Mouse (Mus musculus) yolk sac, embryonic 10.5 days (tissue): ENCODE results near the gene Btbd19.

Source experiments
- DNase-seq: peaks from one replicate; pipeline ENCODE4 v3.0.0-alpha.2; 2017; ENCODE audit warnings: low spot score

The Btbd19 gene

DNA sequence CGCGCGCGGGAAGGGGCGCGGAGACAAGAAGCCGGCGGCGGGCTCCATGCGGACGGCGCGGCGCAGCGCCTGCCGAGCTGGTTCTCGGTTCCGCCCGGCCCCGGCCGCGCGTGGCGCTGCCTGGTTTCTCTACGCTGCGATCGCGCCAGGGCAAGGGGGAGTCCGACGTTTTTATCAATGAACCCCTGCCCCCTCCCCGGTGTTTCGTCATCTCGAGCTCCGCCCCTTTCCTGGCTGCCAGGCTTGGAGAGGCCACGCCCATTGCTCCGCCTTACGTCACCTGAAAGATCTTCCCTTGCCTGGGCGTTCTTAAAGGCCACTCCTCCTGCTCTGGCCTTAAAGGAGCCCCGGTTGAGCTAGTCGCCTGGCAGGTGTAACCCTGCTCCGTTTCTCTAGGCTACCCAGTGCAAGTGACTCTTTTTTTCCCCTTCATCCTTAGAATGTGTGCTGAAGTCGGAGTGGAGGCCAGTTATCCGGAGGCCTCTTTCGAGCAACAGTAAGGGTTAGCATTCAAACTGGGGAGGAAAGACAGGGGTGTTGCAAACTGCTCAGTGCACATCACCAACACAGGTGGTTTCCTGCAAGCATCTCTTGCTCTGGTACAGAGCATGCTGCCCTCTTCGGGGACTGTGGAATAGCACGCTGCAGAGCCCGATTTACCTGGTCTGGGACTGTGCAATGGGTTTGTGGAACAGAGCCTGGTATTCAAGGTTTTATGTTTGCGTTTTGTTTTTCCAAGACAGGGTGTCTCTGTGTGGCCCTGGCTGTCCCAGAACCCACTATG lies 8.5 kb upstream of the Btbd19 start, which contains the start of gene Plk3:
Gene Plk3, minus strand, starts transcription at position 147 of the 784 bp plus-strand sequence.
- DNase-seq, result peak; percentile 97

DNA sequence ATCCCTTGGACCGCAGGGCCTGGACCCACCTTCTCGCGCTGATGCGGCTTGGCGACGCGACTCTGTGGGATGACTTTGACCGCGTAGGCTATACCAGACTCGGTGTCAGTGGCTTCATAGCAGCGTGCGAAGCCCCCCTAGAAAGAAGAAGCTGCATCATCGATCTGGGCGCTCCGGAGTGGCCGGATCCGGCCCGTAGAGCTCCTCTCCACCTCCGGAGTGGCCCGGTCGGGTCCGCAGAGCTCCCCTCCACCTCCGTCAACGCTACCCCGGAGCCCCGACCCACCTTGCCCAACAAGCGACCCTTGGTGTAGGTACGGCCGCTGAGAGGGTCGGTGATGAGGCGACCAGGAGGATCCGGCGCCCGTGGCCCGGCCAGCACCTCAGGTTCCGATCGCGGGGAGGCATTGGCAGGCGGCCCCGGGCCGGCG lies 7.9 kb upstream of the Btbd19 start:
- DNase-seq, result peak; percentile 31

DNA sequence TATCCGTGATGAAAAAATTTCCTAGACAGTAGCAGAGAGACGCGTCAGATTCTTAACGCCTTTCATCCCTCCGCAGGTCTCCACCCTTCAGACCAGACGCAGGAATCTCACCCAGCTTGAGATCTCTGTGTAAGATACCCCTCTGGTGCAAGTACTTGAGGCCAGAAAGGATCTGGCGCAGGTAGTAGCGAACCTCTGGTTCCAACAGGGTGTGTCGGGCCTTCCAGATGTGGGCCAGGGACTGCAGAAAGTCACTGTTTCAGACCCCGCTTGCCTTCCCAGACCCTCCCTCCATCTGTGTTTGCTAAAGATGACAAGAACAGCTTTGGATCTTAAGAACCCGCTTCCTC lies 7.2 kb upstream of the Btbd19 start:
- no peak for DNase-seq

DNA sequence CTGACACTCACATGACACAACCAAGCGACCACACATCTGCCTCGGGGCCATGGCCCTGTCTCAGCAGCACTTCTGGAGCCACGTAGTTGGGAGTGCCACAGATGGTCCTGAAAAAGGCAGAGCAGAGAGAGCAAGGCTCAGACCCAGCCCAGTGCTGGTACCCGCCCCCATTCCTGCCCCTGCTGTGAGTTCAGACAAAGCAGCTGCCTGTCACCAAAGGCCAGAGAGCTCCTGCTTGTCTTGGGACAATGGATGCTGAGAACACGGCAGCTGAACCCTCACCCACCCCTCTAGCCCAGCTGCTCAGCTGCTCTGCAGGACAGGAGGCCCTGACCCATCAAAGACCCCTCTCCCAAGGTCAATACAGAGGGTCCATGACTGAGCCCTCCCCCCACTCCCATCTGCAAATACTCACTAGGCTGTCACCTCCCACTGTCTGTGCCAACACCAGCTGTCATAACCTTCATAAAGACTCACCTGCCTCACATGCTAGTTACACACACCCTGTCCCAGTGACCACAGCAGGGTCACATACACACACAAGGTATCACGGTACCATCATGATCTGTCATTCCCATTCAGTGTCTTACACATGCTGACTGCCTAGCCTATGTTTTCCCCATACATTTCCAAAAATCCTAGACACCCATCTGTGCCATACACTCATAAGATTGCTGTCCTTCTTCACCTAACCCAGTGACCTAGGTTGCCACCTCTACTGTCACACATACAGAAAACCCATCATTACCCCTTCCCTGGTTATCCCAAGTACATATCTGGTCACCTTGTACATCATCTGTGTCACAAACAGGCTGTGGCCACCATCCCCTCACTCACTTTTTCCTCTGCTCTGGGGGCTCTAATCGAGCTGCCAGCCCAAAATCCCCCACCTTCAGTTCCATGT lies 6.6 kb upstream of the Btbd19 start:
- peak; percentile 19 for DNase-seq

DNA sequence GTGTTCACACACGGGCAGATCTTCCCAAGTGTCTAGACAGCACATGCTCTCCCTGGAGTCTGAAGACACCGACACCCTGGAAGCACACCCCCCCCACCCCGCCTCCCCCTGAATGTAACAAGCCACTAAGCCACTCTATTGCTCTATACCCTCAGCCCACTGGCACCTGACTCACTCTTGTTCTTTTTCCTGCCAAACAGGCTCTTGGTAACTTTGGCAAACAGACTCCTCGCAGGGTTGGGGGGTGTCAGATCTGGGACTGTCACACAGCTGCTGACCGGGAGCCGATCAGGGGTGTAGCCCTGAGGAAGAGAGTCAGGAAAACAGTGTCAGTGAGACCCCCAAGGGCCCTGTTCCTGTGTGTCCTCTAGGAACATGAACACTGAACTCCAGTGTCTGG lies 5.7 kb upstream of the Btbd19 start:
- DNase-seq, result no peak

DNA sequence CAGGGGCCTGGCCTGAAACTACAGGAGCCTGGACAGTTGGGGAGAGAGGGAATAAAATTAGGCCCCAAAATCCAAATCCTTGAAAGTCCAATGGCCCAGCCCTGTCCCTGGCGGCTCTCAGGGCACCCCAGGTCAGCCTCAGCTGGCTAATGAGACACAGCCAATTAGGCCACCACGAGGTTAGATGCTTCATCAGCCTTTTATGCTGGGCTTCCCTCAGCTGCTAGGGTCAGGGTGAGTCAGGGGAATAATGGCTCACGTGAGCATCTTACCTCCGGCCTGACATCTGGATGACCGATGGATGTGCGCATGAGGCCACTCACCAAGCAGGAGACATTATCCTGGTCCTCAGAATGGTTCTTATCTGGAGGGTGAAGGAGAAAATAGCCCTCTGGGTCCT lies 5.3 kb upstream of the Btbd19 start:
- DNase-seq, result no peak

DNA sequence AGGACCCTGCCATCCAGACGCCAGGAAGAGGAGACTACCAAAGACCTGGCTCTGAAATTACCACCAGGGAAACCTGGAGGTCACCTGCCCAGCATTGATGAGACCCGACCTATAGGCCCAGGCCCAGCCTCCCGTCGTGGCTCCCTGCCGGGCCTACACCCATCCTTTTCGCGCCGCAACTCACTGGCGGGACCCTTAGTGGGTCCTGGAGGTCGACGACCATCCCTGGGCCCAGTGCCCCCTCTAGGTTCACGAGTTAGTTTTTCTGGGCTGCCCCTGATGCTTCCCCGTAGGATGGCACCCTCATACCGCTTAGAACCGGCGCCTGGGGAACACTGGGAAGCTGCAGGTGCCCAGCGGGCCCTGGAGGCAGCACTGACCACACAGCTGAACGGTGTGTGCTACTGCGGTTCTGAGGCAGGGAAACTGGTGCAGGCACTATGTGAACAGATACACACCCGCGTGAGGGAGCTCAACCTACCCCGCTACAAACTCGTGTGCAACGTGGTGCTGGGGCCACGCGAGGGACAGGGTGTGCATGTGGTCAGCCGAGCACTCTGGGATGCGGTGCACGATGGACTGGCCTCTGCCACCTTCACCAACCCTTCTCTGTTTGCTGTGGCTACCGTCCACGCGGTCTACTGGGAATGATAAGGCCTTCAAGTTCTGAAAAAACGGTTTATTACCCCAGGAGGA lies 2.6 kb upstream of the Btbd19 start:
- DNase-seq, result no peak

DNA sequence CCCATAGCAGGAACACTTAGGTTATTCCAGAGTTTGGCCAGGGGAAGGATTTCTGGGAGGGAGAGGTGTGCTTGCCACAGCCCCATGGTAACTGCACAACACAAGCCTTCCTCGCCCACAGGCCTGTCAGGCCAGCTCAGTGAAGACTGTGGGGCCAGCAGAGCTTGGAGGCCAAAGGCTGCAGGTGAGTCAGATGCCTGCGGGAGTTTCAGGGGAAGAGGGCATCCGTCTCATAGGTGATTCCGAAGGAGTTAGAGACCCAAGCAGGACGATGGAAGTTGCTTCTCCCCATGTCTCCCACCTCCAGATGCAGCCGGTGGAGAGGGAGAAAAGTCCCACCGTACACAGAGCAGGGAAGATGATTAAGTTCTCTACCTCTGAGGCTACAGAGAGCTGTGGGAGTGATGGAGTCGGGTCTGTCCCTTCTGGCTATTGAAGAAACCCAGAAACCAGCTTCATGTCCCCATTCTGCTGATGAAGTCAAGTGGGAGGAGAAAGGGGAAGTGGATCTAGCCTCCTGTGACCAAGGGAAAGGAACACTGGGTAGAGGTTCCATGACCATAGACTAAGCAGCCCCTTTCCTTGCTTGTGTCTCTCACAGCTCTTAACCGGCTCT lies 1.3 kb upstream of the Btbd19 start, which contains the start of gene Tctex1d4:
Gene Tctex1d4, plus strand, starts transcription at position 120 of the 616 bp plus-strand sequence.
- DNase-seq, result no peak

DNA sequence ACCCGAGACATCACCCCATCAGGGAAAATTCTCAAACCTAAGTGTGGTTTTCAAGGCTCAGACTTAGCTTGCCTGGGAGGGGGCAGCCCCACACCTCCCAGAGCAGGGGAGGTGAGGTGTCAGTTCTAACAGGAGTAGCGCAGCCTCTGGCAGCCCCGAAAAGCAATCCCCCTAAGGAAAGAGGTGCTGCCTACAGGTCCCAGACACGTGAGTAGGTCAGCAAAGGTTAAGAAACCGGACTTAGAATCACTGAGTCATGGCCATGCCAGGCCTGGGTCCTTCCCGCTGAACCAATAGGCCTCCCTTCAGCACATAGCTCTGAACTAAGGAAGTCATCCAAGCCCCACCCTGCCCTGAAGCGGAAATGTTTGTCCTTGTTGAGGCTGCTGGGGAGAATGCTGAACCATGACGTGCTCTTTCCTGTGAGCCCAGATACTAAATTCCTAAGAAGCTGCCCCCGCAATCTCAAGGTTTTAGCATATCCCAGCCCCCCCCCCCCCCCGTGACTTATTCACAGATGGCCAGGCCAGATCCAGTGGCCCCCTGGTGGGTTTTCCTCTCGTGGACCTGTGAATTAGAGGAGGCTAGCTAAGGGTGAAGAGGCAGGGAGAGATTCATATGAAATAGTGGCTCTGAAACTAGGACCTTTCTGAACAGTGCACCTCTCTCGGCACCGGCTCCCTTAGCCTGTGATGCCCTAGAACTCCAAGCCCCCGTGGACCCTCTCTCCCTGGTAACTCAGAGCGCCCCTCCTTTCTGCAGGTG lies 567 bp upstream of the Btbd19 start:
- peak; percentile 73 for DNase-seq

DNA sequence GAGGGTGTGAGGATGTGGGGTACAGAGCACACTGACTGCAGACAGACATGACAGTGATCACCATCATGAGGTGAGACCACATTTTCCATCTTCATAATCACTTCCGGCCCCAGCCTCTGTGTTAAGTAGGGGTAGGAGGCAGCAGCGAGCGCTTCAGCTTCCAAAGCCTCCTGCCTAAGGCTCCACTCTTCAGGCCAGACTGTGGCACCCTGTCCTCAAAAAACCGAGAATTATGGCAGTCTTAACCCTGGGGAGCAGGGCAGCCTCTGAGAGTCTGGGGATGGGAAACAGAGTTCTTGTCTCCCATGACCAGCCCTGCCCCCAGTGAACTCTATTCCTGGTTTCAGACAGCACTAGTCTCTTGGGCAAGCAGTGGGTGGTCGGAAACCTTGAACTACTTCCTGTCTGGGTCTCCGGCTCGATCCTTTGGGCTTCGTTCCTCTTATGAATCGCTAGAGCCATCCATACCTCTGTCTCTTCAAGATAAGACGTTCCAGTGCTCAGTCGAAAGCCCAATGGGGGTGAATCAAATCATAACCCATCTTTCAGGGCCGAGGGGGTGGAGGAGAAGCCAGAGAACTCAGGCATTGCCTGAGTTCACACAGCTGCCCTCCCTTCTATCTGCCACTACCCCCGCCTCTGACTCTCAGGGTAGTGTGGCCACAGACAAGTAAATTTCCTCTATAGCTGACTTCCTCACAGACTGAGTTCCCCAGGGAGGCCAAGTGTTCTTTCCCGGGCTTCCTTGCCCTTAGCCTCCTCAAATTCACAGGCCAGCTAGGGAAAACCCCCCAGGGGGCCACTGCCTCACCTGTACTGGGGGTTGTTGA lies 792 bp downstream of the Btbd19 start:
- no peak for DNase-seq

DNA sequence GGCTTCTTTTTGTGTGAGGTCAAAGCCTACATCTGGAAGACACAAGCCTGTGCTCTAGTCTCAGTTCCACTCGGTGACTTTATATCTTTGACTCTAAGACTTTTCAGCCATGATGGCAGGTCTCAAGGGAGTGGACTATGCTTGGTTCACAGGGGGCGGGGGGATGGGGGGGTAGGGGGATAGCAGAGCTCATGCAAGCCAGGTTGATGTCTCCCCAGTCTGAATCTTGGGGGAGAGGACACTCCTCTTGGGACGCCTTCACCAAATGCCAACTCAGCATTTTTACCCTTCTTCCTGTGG lies 1.4 kb downstream of the Btbd19 start:
- no peak for DNase-seq

DNA sequence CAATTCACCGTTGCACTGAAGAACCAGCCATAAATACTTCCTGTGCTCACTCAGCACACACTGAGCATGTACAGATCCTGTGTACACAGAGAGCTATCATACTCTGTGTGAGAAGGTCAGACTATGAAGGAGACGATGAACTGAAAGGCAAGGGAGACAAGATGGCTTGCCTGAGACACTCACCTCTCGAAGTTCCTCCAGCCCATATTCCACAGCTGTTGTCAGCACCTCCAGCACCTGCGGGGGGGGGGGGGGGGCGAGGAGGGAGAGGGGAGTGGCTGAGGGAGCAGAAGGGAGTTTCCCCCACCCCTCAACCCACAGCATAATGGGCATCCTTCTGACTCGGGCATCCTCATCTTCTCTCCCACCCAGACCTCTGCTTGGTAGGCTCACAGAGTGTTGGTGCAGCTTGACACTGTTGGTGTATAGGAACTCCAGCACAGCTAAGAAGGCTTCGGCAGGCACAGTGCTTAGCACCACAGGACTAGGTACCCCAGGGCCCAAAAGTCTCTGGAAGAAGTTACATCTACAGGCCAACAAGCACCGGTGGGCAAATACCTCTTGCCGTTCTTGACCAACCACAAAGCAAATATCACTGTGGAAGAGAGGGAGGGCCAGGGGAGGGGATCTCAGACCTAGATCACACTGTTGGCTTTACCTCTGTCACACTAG lies 1.8 kb downstream of the Btbd19 start:
- no peak for DNase-seq

DNA sequence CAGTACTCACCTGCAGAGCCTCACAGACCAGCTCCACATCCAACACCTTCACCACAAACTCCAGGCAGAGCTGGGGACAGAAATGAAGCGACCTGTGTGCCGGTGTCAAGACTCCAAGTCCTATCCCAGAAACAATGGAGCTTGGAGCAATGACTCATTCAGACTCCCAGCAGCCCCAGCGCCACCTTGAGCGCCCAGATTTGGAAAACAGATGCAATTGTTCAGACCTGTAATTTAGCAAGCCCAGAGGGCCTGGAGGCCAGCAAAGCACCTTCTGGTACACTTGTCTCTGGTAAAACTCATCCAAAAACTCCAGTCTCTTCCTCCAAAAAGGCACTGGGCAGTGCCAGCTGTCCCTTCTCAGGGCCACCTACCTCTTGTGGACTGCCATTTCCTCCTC lies 3.3 kb downstream of the Btbd19 start:
- no peak for DNase-seq

DNA sequence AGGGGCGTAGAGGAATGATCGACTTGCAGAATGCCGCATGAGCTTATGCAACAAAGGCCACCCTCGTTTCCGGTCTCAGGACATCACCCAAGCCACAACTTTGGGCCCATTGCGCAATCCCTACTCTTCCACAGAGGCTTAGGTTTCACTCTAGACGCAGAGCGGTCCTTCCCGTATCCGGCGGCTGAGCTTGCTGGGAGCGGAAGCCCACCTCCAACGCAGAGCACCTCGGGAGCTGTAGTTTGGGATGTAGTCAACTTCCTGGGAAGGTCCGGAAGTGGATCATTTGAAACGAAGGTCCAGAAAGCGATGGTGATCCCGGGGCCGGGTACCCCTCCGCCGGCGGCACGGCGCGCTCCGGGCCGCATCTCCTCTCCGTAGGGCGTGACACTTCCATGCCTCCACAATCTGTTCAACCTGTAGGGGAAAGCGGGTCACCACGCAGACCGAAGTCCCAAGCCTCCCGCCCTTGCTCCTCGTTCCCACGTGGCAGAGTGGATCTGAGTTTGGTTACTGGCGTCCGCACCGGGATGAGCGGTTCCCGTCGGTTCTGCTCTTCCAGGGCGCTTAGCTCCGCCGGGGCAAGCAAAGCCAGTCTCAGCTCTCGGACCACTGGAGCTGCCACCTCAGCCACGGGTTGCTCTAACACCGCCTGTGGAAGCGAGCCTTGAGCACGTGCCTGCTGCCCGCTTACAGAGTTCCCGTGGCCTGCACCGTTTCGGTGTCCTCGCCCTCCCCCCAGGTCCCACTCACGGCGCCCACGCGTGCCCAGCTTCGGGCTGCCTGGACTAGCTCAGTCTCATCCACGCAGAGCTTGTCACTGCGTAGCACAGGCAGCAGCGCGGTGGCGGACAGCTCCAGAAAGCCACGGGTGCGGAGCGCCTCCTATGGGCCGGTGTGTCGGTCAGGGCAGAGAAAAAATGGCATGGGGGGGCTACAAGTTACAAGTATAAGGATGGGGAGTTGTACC lies 4.8 kb downstream of the Btbd19 start:
- peak; percentile 97 for DNase-seq

DNA sequence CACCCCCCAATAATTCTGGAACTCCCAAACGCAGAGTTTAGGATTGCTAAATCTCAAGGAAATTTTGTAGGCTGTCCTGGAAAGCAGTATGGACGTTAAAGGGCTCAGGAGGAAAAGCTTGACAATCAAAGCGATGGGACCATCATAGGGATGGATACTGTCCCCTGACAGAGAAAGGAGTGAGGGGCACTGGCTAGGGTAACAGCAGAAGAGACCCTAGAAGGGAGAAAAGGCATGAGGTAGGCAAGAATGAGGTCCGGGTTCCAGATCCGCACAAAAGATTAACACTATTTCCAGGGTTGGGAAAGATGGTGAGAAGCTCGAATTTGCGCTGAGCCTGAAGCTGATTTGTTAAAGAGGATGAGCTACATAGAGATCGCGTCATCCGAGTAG lies 5.5 kb downstream of the Btbd19 start:
- no peak for DNase-seq

DNA sequence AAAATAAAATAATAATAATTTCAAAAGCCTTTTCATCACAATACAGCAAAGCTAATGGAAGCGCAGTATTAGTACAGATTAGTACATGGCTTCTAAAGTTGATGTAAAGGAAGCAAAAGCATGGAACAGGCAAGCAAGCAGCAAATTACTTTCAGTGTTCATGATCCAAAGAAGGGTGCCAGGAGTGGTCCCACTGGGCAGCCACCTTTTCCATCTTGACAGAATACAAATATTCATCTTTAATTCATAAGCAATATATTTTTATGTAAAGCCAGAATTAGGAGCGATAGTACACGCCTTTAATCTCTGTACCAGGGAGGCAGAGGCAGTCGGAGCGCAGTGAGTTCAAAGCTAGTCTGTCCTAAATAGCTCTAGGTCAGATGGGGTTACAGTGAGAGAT lies 5.9 kb downstream of the Btbd19 start:
- DNase-seq, result no peak

DNA sequence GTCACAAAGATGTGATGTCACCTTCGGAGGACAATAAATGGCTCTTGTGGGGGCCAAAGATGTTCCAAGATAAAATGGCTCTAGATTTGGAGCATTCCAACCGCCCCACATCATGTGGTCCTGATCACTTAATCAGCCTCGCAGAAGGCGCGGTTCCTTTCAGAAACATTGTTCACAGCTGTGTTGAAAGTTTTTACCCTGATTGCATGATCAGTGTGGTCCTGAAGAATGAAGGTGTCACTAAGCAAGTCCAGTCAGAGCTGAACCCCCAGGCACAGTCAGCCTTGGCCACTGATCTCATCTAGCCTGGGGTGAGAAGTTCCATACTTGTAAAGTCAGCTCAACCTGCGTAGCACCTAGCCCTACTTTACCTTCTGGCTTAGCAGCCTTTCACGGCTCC lies 7.6 kb downstream of the Btbd19 start:
- DNase-seq, result no peak

DNA sequence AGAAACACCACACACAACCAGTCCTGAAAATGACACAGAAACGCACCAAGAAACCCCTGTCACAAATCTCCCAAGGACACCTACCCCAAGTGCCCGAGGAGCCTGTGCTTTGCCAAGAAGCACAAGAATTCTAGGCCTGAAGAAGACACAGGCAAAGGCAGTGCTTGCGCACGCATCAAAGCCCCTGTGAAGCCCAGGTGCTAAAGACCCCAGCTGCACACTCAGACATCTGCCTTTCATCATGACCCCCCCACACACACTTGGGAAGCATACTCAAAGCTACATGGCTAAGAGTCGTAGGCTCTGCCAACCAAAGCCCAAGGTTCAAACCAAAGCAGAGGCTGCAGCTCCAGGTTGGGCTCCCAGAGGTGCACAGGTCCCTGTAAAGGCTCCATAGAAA lies 9.9 kb downstream of the Btbd19 start:
- no peak for DNase-seq

DNA sequence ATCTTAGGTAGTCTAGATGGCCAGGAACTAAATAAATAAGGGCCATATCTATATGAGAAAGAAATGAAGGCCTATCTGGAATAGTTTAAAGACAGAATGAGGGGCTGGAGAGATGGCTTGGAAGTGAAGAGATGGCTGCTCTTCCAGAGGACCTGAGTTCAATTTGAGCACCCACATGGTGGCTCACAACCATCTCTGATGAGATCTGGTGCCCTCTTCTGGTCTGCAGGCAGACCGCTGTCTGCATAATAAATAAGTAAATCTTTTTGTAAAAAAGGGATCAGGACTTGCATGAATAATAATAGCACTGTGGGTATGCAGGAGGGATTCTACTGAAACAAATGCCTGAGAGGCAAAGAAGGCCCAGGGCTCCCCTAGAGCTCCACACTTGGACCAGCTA lies 12.3 kb downstream of the Btbd19 start:
- no peak for DNase-seq
